Mouse (Mus musculus): ENCODE data around the gene Grin2c.

DNA sequence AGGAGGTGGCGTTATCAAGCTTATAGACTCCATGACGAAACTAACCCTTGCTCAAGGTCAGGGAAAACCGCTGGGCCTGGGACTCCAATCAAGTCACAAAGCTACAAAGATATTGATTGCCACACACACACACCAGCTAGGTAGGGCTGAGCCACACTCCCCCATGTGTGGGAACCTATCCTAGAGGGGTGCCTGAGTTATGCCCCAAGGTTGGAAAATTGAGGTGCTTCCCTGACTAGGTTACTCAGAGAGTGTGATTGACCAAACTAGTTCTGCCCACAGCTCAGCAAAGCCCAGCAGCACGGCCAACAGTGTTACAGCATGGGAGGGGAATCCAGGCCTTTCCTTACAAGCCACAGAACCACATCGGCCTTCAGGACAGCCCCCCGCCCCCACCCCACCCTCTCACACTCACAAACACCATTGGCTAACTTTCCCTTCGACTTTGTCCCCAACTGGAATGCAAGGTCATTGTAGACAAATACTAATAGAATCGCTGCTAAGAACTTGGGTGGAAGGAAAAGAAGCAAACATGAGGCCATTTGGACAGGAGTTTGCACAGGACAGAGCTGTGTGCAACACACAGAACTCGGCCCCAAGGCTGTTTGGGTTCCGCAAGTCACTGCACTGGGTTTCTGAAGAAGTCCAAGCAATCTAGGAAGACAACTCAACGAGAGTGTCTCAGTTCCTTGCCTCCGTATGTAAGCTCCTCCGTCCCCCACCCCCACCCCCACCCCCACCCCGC is 25.8 kb upstream of the Grin2c start:
- TF ChIP-seq CTCF (IDR thresholded peaks at IDR 0.05; ENCODE audit: insufficient read depth, low read depth, low read length) (no peak), POLR2A (IDR thresholded peaks at IDR 0.05; ENCODE audit: insufficient read depth, low read depth, low read length) (no peak)
